Mouse (Mus musculus) neural tube, embryonic 15.5 days (tissue): Measurements from ENCODE around the gene Chrd. TPM values are rescaled to one million over a fixed set of nuclear protein-coding genes. Genes with fewer than 3 reads are reported as not detected.

Experiments
- ATAC-seq: fragments of 200-750 bp; cut with Nextera tagmentation; 2 replicates; pipeline ENCODE4 v1.8.0; 2017; ENCODE audit warnings: mild to moderate bottlenecking, moderate TSS enrichment, moderate library complexity; ENCODE audit not compliant: low FRiP score
- H3K27ac ChIP-seq: fragments of 300-500 bp; sonication (generic); replicated peaks from 2 replicates; pipeline ENCODE4 v1.5.1; 2015; ENCODE audit warnings: mild to moderate bottlenecking, inconsistent platforms
- H3K27me3 ChIP-seq: fragments of 300-500 bp; sonication (generic); replicated peaks from 2 replicates; pipeline ENCODE4 v1.6.1; 2015; ENCODE audit warnings: inconsistent platforms
- H3K36me3 ChIP-seq: fragments of 300-500 bp; sonication (generic); 2 replicates; pipeline ENCODE4 v1.6.1; 2015; ENCODE audit warnings: inconsistent platforms
- H3K4me1 ChIP-seq: fragments of 300-500 bp; sonication (generic); 2 replicates; pipeline ENCODE4 v1.6.1; 2015; ENCODE audit warnings: inconsistent platforms
- H3K4me2 ChIP-seq: fragments of 300-500 bp; sonication (generic); 2 replicates; pipeline ENCODE4 v1.6.1; 2015; ENCODE audit warnings: inconsistent platforms, mild to moderate bottlenecking, moderate library complexity
- H3K4me3 ChIP-seq: fragments of 300-500 bp; sonication (generic); replicated peaks from 2 replicates; pipeline ENCODE4 v1.5.1; 2015; ENCODE audit warnings: mild to moderate bottlenecking, inconsistent platforms
- H3K9ac ChIP-seq: fragments of 300-500 bp; sonication (generic); replicated peaks from 2 replicates; pipeline ENCODE4 v1.6.1; 2015; ENCODE audit warnings: mild to moderate bottlenecking, inconsistent platforms
- H3K9me3 ChIP-seq: fragments of 300-500 bp; sonication (generic); replicated peaks from 2 replicates; pipeline ENCODE4 v1.6.1; 2016; ENCODE audit warnings: inconsistent platforms
- WGBS: fragments of 180-500 bp; shearing (Covaris S2); methylation state at CpG from one replicate; pipeline ENCODE4 v1.1.7; 2015; ENCODE audit warnings: mixed read lengths; 5-methylcytosine and 5-hydroxymethylcytosine counted together
- polyA plus RNA-seq: library from polyadenylated mRNA; unstranded; fragments of >200 nt; fragmentation: Nextera tagmentation; extraction: Ambion mirVana; gene quantifications from 2 replicates; pipeline ENCODE4 v1.2.1, GENCODE M21; 2015

Chrd gene
- polyA plus RNA-seq, 1 experiment from 2014 or later = 7.5 TPM

DNA sequence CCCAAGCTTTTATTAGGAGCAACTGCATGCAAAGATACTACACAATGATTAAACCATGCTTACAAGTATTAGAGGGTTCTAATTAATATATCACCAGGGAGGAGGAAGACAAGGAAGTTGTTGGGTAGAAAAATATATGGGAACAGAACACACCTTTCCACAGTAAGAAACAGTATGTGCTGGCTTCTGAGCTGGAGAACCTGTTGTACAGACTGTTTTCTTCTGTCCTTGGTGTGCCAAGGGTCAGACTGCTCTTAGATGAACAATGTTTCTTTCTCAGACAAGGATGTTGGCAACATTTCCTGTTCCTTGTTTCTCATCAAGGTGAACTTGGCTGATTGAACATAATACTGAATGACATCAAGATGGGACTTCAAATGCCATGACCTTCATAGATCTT lies 51.8 kb downstream of the Chrd start:
- Histone ChIP-seq H3K36me3 (no peaks in the 10 kb centered on the region), H3K9me3 (no peaks in the 10 kb centered on the region), H3K4me3 (no peak overlapping the region), H3K4me1 (no peaks in the 10 kb centered on the region), H3K27ac (no peak overlapping the region), H3K27me3 (0 out of 2 replicates have a peak, but pooled peaks cover 1% of the 10 kb centered on the region), H3K9ac (no peak overlapping the region), H3K4me2 (no peak overlapping the region)
- ATAC-seq = no peak

DNA sequence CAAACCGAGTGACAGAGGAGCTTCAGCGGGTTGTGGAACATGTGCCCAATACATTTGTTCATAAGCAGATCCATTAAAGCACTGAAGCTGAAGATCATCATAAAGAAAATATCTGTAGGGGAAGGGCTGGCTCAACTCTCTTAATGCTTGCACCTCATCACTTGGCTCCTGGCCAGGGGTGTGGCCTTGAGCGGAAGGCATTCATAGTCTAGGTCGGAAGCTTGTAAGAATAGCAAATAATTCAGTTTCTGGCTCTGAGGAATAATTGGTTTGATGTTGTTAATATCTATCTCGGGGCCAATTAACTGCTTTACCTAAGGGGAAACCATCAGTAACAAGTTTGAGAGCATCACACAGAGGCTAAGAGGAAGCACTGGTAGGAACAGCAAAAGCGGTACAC lies 53.6 kb downstream of the Chrd start:
- Histone ChIP-seq H3K36me3 (no peaks in the 10 kb centered on the region), H3K4me1 (no peaks in the 10 kb centered on the region), H3K27ac (no peak overlapping the region), H3K27me3 (no peaks in the 10 kb centered on the region), H3K9ac (no peak overlapping the region), H3K9me3 (no peaks in the 10 kb centered on the region), H3K4me3 (no peak overlapping the region), H3K4me2 (no peak overlapping the region)
- 68% methylated on average over 6 of the region's 6 CpGs for WGBS
- no peak for ATAC-seq

DNA sequence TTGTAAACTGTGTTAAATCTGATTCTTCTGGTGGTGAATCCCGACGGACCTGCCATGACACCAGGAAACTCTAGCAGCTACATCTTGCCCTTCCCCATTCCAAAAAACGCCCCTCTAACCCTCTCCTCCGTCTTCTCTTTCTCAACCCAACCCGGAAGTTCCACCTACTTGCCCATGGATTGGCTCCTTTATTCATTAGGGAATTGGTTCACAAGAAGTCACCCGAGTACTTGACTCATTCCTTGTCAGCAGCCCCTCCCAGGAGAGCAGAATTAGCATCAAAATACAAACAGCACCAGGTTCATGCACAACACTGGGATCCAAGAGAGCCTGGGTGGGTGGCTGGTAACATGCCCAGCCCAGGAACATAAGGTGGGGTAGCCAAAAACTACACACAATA lies 58.9 kb downstream of the Chrd start:
- Histone ChIP-seq H3K4me2 (no peak overlapping the region), H3K4me3 (no peak overlapping the region), H3K27me3 (no peaks in the 10 kb centered on the region), H3K27ac (no peak overlapping the region), H3K9me3 (no peaks in the 10 kb centered on the region), H3K9ac (no peak overlapping the region), H3K36me3 (no peaks in the 10 kb centered on the region), H3K4me1 (no peaks in the 10 kb centered on the region)
- WGBS = 64% methylated on average over 6 of the region's 6 CpGs
- ATAC-seq = no peak

Other genes starting within 250 kb of the Chrd start
- 100 and 103 TPM in 2 replicates for gene Eif2b5, start 234.3 kb upstream of the Chrd start, polyA plus RNA-seq
- 32.2 and 34.2 TPM in 2 replicates for gene Dvl3, start 216.1 kb upstream of the Chrd start, polyA plus RNA-seq
- 1,083 and 1,151 TPM in 2 replicates for gene Ap2m1, start 197.6 kb upstream of the Chrd start, polyA plus RNA-seq
- gene Abcf3, start 184.6 kb upstream of the Chrd start, polyA plus RNA-seq = 91.1 and 93.2 TPM in 2 replicates
- gene Vwa5b2, start 143.7 kb upstream of the Chrd start, polyA plus RNA-seq = 38.1 and 48.0 TPM in 2 replicates
- gene Eef1akmt4, start 121.5 kb upstream of the Chrd start, polyA plus RNA-seq = 8.4 and 14.8 TPM in 2 replicates
- gene Gm49333, start 121.5 kb upstream of the Chrd start, polyA plus RNA-seq = 0.13 TPM in 1 of 2 replicates, not detected in the other
- 39.6 and 40.0 TPM in 2 replicates for gene Alg3, start 121.4 kb upstream of the Chrd start, polyA plus RNA-seq
- gene Camk2n2, start 111.8 kb upstream of the Chrd start, polyA plus RNA-seq = 45.1 and 55.0 TPM in 2 replicates
- 17.6 and 20.4 TPM in 2 replicates for gene Ece2, start 103.3 kb upstream of the Chrd start, polyA plus RNA-seq
- 340 and 342 TPM in 2 replicates for gene Psmd2, start 81.5 kb upstream of the Chrd start, polyA plus RNA-seq
- 130 and 142 TPM in 2 replicates for gene Eif4g1, start 64.8 kb upstream of the Chrd start, polyA plus RNA-seq
- 42.2 and 48.6 TPM in 2 replicates for gene Fam131a, start 39.9 kb upstream of the Chrd start, polyA plus RNA-seq
- 90.9 and 95.4 TPM in 2 replicates for gene Polr2h, start 15.5 kb upstream of the Chrd start, polyA plus RNA-seq
- gene Clcn2, start 15.4 kb upstream of the Chrd start, polyA plus RNA-seq = 27.4 and 34.6 TPM in 2 replicates
- gene Thpo, start 1.4 kb downstream of the Chrd start, polyA plus RNA-seq = 1.0 and 1.2 TPM in 2 replicates